Comparison of ENCODE assay signal across 13 mouse cellular contexts in genomic region chr11:35955572-35955971, GRCm38 (mm10). TPM values are rescaled to one million over a fixed set of nuclear protein-coding genes. Genes with fewer than 3 reads are reported as not detected.
DNase-seq lines count a peak whose midpoint lies in the region; ATAC-seq and TF ChIP-seq lines count a peak whose summit lies in the region.
"Had no signal": no experiment of that assay in that cellular context is flagged by ENCODE, and none has a peak within 500 bp of the region (broad histone marks: within the 10 kb centered on the region; RNA-seq: fewer than 3 reads in every experiment).

No protein-coding gene starts in this region.

- intact Hi-C loops in left cerebral cortex, postnatal 14 days (cut with DNase I) = no loop called here

- TF ChIP-seq CTCF in intestine, postnatal 0 days (IDR thresholded peaks at IDR 0.05; ENCODE audit: low read depth) = no peak

- H3K4me1 ChIP-seq in embryonic facial prominence, embryonic 14.5 days (ENCODE audit: control insufficient read depth, insufficient read depth, low read length) = no peaks in the 10 kb centered on the region
- peaks cover 24% of the 10 kb centered on the region for H3K4me1 ChIP-seq in embryonic facial prominence, embryonic 10.5 days
- H3K4me1 ChIP-seq in intestine, postnatal 0 days (replicated peaks; ENCODE audit: control insufficient read depth, insufficient read depth, low read length) = peaks cover 9% of the 10 kb centered on the region; the same call in 1 of the 2 replicates
- 0 out of 2 replicates have a peak, but pooled peaks cover 4% of the 10 kb centered on the region for H3K4me1 ChIP-seq in limb, embryonic 10.5 days

- H3K27me3 ChIP-seq in embryonic facial prominence, embryonic 14.5 days (replicated peaks; ENCODE audit: control insufficient read depth, insufficient read depth, low read length) = no peaks in the 10 kb centered on the region
- no peaks in the 10 kb centered on the region for H3K27me3 ChIP-seq in embryonic facial prominence, embryonic 10.5 days (replicated peaks; ENCODE audit: low read depth, poor library complexity, severe bottlenecking)
- no peaks in the 10 kb centered on the region for H3K27me3 ChIP-seq in intestine, postnatal 0 days (replicated peaks; ENCODE audit: control insufficient read depth, insufficient read depth, low read length)
- H3K27me3 ChIP-seq in limb, embryonic 10.5 days (ENCODE audit: low read depth, poor library complexity, severe bottlenecking) = no peaks in the 10 kb centered on the region
- H3K27me3 ChIP-seq: heart, embryonic 12.5 days had no signal

- H3K4me3 ChIP-seq in embryonic facial prominence, embryonic 14.5 days (ENCODE audit: low read depth, low read length) = no peak overlapping the region
- H3K4me3 ChIP-seq in embryonic facial prominence, embryonic 10.5 days = no peak overlapping the region
- no peak overlapping the region for H3K4me3 ChIP-seq in intestine, postnatal 0 days (ENCODE audit: low read depth, low read length)
- no peak overlapping the region for H3K4me3 ChIP-seq in limb, embryonic 10.5 days
- H3K4me3 ChIP-seq: heart, embryonic 12.5 days; left cerebral cortex, adult 2 months had no signal

- DNase-seq in embryonic facial prominence, embryonic 14.5 days (ENCODE audit: low spot score) = peak; percentile 63
- no peak for DNase-seq in embryonic facial prominence, embryonic 10.5 days (ENCODE audit: low spot score)
- peak; percentile 58 for DNase-seq in 3T3-L1 (ENCODE audit: low read depth, low spot score)
- DNase-seq in limb, embryonic 10.5 days (ENCODE audit: low spot score) = peak; percentile 38
- no peak for DNase-seq in left cerebral cortex, postnatal 14 days (ENCODE audit: low spot score in 2 of 2)
- no peak for DNase-seq in frontal cortex, postnatal 10 days (ENCODE audit: low spot score in 2 of 2)
- DNase-seq: cerebellum, adult 2 months; lung, embryonic 14.5 days; retina, postnatal 1 day had no signal

- no peak overlapping the region; the same call in 1 of the 2 replicates for H3K27ac ChIP-seq in embryonic facial prominence, embryonic 14.5 days (replicated peaks; ENCODE audit: low read depth, low read length)
- no peak overlapping the region for H3K27ac ChIP-seq in embryonic facial prominence, embryonic 10.5 days (replicated peaks)
- H3K27ac ChIP-seq in intestine, postnatal 0 days (ENCODE audit: low read depth, low read length) = peak overlapping the region; percentile 65
- H3K27ac ChIP-seq in limb, embryonic 10.5 days = no peak overlapping the region
- H3K27ac ChIP-seq: left cerebral cortex, adult 2 months had no signal

- WGBS in embryonic facial prominence, embryonic 14.5 days = 54% methylated on average over 3 of the region's 3 CpGs
- WGBS in embryonic facial prominence, embryonic 10.5 days = 69% methylated on average over 3 of the region's 3 CpGs
- WGBS in intestine, postnatal 0 days = 17% methylated on average over 3 of the region's 3 CpGs
- WGBS in limb, embryonic 10.5 days = 57% methylated on average over 3 of the region's 3 CpGs

- no peaks in the 10 kb centered on the region for H3K36me3 ChIP-seq in embryonic facial prominence, embryonic 14.5 days (ENCODE audit: control insufficient read depth, insufficient read depth, low read length)
- no peaks in the 10 kb centered on the region for H3K36me3 ChIP-seq in embryonic facial prominence, embryonic 10.5 days (replicated peaks)
- H3K36me3 ChIP-seq in intestine, postnatal 0 days (ENCODE audit: control insufficient read depth, insufficient read depth) = no peaks in the 10 kb centered on the region; the same call in 1 of the 2 replicates
- H3K36me3 ChIP-seq in limb, embryonic 10.5 days = no peaks in the 10 kb centered on the region
- H3K36me3 ChIP-seq: heart, embryonic 12.5 days had no signal

- H3K4me2 ChIP-seq in embryonic facial prominence, embryonic 14.5 days (ENCODE audit: low read depth, low read length) = no peak overlapping the region
- peak overlapping the region; percentile 30; the same call in 1 of the 2 replicates for H3K4me2 ChIP-seq in intestine, postnatal 0 days (replicated peaks; ENCODE audit: low read depth)
- H3K4me2 ChIP-seq: heart, embryonic 12.5 days; lung, embryonic 14.5 days had no signal

- peak; percentile 47; the same call in 1 of the 2 replicates for ATAC-seq in embryonic facial prominence, embryonic 14.5 days (ENCODE audit: low read depth)
- ATAC-seq in intestine, postnatal 0 days = peak; percentile 68
- no peak for ATAC-seq in megakaryocyte progenitor cell, adult 5-6 weeks (replicated peaks; ENCODE audit: poor library complexity)

- H3K9ac ChIP-seq in embryonic facial prominence, embryonic 14.5 days (ENCODE audit: low read depth, low read length) = no peak overlapping the region
- H3K9ac ChIP-seq in intestine, postnatal 0 days (ENCODE audit: low read depth, low read length) = no peak overlapping the region
- H3K9ac ChIP-seq: heart, embryonic 12.5 days; lung, embryonic 14.5 days had no signal

- H3K9me3 ChIP-seq in embryonic facial prominence, embryonic 14.5 days (ENCODE audit: control insufficient read depth, low read length) = no peaks in the 10 kb centered on the region
- H3K9me3 ChIP-seq in embryonic facial prominence, embryonic 10.5 days = no peaks in the 10 kb centered on the region
- H3K9me3 ChIP-seq in intestine, postnatal 0 days (ENCODE audit: control insufficient read depth) = no peaks in the 10 kb centered on the region
- H3K9me3 ChIP-seq in limb, embryonic 10.5 days (replicated peaks) = no peaks in the 10 kb centered on the region
- H3K9me3 ChIP-seq: heart, embryonic 12.5 days had no signal

RNA-seq across cellular contexts. Expression of gene Wwc1, which starts 24.8 kb away (rescaled TPM):
- 4.1 and 4.3 TPM in 2 replicates for polyA plus RNA-seq in embryonic facial prominence, embryonic 14.5 days (2014; fragmentation: Nextera tagmentation; extraction: Ambion mirVana)
- polyA plus RNA-seq in embryonic facial prominence, embryonic 10.5 days (2016; fragmentation: Nextera tagmentation; extraction: Ambion mirVana) = 4.2 and 4.4 TPM in 2 replicates
- 16.1 and 18.8 TPM in 2 replicates for polyA plus RNA-seq in intestine, postnatal 0 days (2015; fragmentation: Nextera tagmentation; extraction: Ambion mirVana)
- 1.9 and 2.2 TPM in 2 replicates for polyA plus RNA-seq in limb, embryonic 10.5 days (2016; fragmentation: Nextera tagmentation; extraction: Ambion mirVana)
- total RNA-seq in megakaryocyte progenitor cell, adult 5-6 weeks (2015) = 0.02 TPM in 1 of 2 replicates, not detected in the other
- total RNA-seq in megakaryocyte progenitor cell, adult 5-6 weeks (2017) = 0.03 TPM in 1 of 2 replicates, not detected in the other
- 100 to 1,000 TPM; 151 to 159 TPM for total RNA-seq in left cerebral cortex, postnatal 14 days (2021)

Comparison
In these comparisons a context has a peak if more than half of its experiments do, and no peak if none do; other contexts are left out.
1. DNase-seq: peak in embryonic facial prominence, embryonic 14.5 days (single experiment), 3T3-L1 (single experiment) and limb, embryonic 10.5 days (single experiment); none in embryonic facial prominence, embryonic 10.5 days (single experiment), left cerebral cortex, postnatal 14 days (0 of 2) and frontal cortex, postnatal 10 days (0 of 2).